ENCODE assay signal across 30 mouse cellular contexts in genomic region chr14:12979416-12979815, GRCm38 (mm10).
DNase-seq lines count a peak whose midpoint lies in the region; ATAC-seq lines count a peak whose summit lies in the region.
"Had no signal": no experiment of that assay in that cellular context is flagged by ENCODE, and none has a peak within 500 bp of the region (broad histone marks: within the 10 kb centered on the region; RNA-seq: fewer than 3 reads in every experiment).

No protein-coding gene starts in this region.

- H3K27me3 ChIP-seq in heart, embryonic 11.5 days (ENCODE audit: control insufficient read depth, insufficient read depth, low read length): no peaks in the 10 kb centered on the region
- H3K27me3 ChIP-seq in hindbrain, embryonic 16.5 days (replicated peaks; ENCODE audit: control insufficient read depth, insufficient read depth, low read length): no peaks in the 10 kb centered on the region
- H3K27me3 ChIP-seq: embryonic facial prominence, embryonic 15.5 days; forebrain, embryonic 12.5 days; hindbrain, embryonic 13.5 days; limb, embryonic 15.5 days; liver, embryonic 13.5 days; neural tube, embryonic 12.5 days had no signal

- no peaks in the 10 kb centered on the region for H3K9me3 ChIP-seq in heart, embryonic 11.5 days (replicated peaks; ENCODE audit: control insufficient read depth, low read length)
- no peaks in the 10 kb centered on the region for H3K9me3 ChIP-seq in hindbrain, embryonic 16.5 days (ENCODE audit: control insufficient read depth, low read length)
- H3K9me3 ChIP-seq: embryonic facial prominence, embryonic 15.5 days; forebrain, embryonic 12.5 days; G1E; hindbrain, embryonic 13.5 days; limb, embryonic 10.5 days; limb, embryonic 15.5 days; liver, embryonic 13.5 days; neural tube, embryonic 12.5 days had no signal

- peak; percentile 56 for DNase-seq in adrenal gland, adult 2 months
- DNase-seq in adrenal gland, postnatal 10 days: no peak
- peak; percentile 39 to 48 for DNase-seq in heart, adult 18-20 months
- DNase-seq in adrenal gland, postnatal 36 days: peak; percentile 22 to 37
- DNase-seq in heart, postnatal 14 days: peak; percentile 10 to 60
- DNase-seq in lung, postnatal 36 days: no peak
- DNase-seq: cerebellum, adult 18-20 months; cerebellum, postnatal 10 days; forebrain, postnatal 0 days; kidney, adult 9 months; kidney, postnatal 10 days; layer of hippocampus, postnatal 36 days; liver, embryonic 13.5 days; lung, adult 18-20 months; lung, postnatal 10 days; right cerebral cortex, postnatal 4 days; thymus, adult 18-20 months; thymus, postnatal 25 days had no signal

- H3K4me2 ChIP-seq in heart, embryonic 11.5 days: no peak overlapping the region
- H3K4me2 ChIP-seq in hindbrain, embryonic 16.5 days (ENCODE audit: low read length): no peak overlapping the region
- H3K4me2 ChIP-seq: embryonic facial prominence, embryonic 15.5 days; forebrain, embryonic 12.5 days; hindbrain, embryonic 13.5 days; limb, embryonic 15.5 days; liver, embryonic 13.5 days; neural tube, embryonic 12.5 days had no signal

- ATAC-seq in heart, embryonic 11.5 days (replicated peaks; ENCODE audit: insufficient number of reproducible peaks, low FRiP score, low TSS enrichment): no peak
- no peak for ATAC-seq in hindbrain, embryonic 16.5 days
- ATAC-seq: forebrain, postnatal 0 days; intestine, postnatal 0 days had no signal

- H3K4me1 ChIP-seq in heart, embryonic 11.5 days (ENCODE audit: control insufficient read depth, insufficient read depth, low read length): no peaks in the 10 kb centered on the region
- H3K4me1 ChIP-seq in hindbrain, embryonic 16.5 days (ENCODE audit: control insufficient read depth, insufficient read depth, low read depth, low read length): no peaks in the 10 kb centered on the region
- H3K4me1 ChIP-seq: embryonic facial prominence, embryonic 15.5 days; forebrain, embryonic 12.5 days; hindbrain, embryonic 13.5 days; limb, embryonic 10.5 days; limb, embryonic 15.5 days; liver, embryonic 13.5 days; neural tube, embryonic 12.5 days had no signal

- H3K9ac ChIP-seq in heart, embryonic 11.5 days (ENCODE audit: low read depth, low read length): no peak overlapping the region
- no peak overlapping the region for H3K9ac ChIP-seq in hindbrain, embryonic 16.5 days (ENCODE audit: low read depth, low read length)
- H3K9ac ChIP-seq: embryonic facial prominence, embryonic 15.5 days; forebrain, embryonic 12.5 days; forebrain, postnatal 0 days; hindbrain, embryonic 13.5 days; limb, embryonic 15.5 days; liver, embryonic 13.5 days; neural tube, embryonic 12.5 days had no signal

- H3K27ac ChIP-seq in heart, embryonic 11.5 days (ENCODE audit: low read depth, low read length): no peak overlapping the region
- H3K27ac ChIP-seq in hindbrain, embryonic 16.5 days (ENCODE audit: low read depth, low read length): no peak overlapping the region
- H3K27ac ChIP-seq: embryonic facial prominence, embryonic 15.5 days; forebrain, embryonic 12.5 days; hindbrain, embryonic 13.5 days; limb, embryonic 10.5 days; limb, embryonic 15.5 days; liver, embryonic 13.5 days; neural tube, embryonic 12.5 days; stomach, postnatal 0 days had no signal

- intact Hi-C loops in heart, postnatal 14 days (cut with DNase I): no loop called here

- H3K36me3 ChIP-seq in heart, embryonic 11.5 days (ENCODE audit: control insufficient read depth, insufficient read depth, low read length): no peaks in the 10 kb centered on the region
- H3K36me3 ChIP-seq in hindbrain, embryonic 16.5 days (ENCODE audit: control insufficient read depth, insufficient read depth, low read length): no peaks in the 10 kb centered on the region
- H3K36me3 ChIP-seq: embryonic facial prominence, embryonic 15.5 days; forebrain, embryonic 12.5 days; G1E; hindbrain, embryonic 13.5 days; limb, embryonic 10.5 days; limb, embryonic 15.5 days; liver, embryonic 13.5 days; neural tube, embryonic 12.5 days had no signal

- no peak overlapping the region for H3K4me3 ChIP-seq in heart, embryonic 11.5 days (ENCODE audit: low read depth, low read length)
- no peak overlapping the region for H3K4me3 ChIP-seq in hindbrain, embryonic 16.5 days (ENCODE audit: low read length)
- H3K4me3 ChIP-seq: embryonic facial prominence, embryonic 15.5 days; forebrain, embryonic 12.5 days; hindbrain, embryonic 13.5 days; limb, embryonic 10.5 days; limb, embryonic 15.5 days; liver, embryonic 13.5 days; myocyte; neural tube, embryonic 12.5 days had no signal

Comparison
In these comparisons a context has a peak if more than half of its experiments do, and no peak if none do; other contexts are left out.
1. DNase-seq: peak in adrenal gland, adult 2 months (single experiment), heart, adult 18-20 months (2 of 2), adrenal gland, postnatal 36 days (2 of 2) and heart, postnatal 14 days (2 of 2); none in adrenal gland, postnatal 10 days (single experiment) and lung, postnatal 36 days (single experiment).